Comparison of ENCODE assay signal across 17 mouse cellular contexts in the genomic region with DNA sequence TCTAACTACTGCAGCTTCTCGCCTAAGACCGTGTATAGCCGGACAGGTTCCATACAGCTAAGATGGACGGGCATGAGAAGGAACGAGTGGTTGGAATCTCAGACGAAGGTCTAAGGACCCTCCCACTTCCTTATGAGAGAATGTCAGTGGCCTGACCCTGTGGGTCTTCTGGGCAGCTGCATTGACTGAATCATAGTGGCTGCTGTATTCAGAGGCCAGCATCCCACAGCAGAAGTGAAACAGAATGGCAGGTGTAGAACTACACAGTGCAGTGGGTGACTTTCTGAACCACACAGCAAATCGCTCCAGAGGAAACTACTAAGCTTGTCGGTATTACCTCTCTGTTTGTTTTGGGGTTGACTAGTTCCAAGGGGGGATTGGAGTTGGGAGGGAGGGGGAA. TPM values are rescaled to one million over a fixed set of nuclear protein-coding genes. Genes with fewer than 3 reads are reported as not detected.
"Had no signal": no experiment of that assay in that cellular context is flagged by ENCODE, and none has a peak within 500 bp of the region (broad histone marks: within the 10 kb centered on the region; RNA-seq: fewer than 3 reads in every experiment).

No protein-coding gene starts in this region.

- H3K27ac ChIP-seq: kidney, postnatal 0 days; left cerebral cortex, adult 2 months; liver, embryonic 13.5 days; midbrain, embryonic 10.5 days; midbrain, embryonic 13.5 days had no signal

- ATAC-seq: intestine, postnatal 0 days; midbrain, embryonic 13.5 days; midbrain, embryonic 16.5 days had no signal

- H3K9ac ChIP-seq: liver, embryonic 13.5 days; midbrain, embryonic 13.5 days had no signal

- H3K9me3 ChIP-seq: liver, embryonic 13.5 days; megakaryocyte, embryonic 14.5 days; midbrain, embryonic 10.5 days; midbrain, embryonic 13.5 days had no signal

- H3K4me1 ChIP-seq: liver, embryonic 13.5 days; midbrain, embryonic 10.5 days; midbrain, embryonic 13.5 days had no signal

- H3K4me3 ChIP-seq: left cerebral cortex, adult 2 months; liver, embryonic 13.5 days; megakaryocyte, embryonic 14.5 days; midbrain, embryonic 10.5 days; midbrain, embryonic 13.5 days had no signal

- H3K4me2 ChIP-seq: liver, embryonic 13.5 days; midbrain, embryonic 13.5 days had no signal

- H3K27me3 ChIP-seq: liver, embryonic 13.5 days; midbrain, embryonic 13.5 days had no signal

- H3K36me3 ChIP-seq: liver, embryonic 13.5 days; midbrain, embryonic 10.5 days; midbrain, embryonic 13.5 days had no signal

- DNase-seq: kidney, adult 2 months; kidney, postnatal 25 days; layer of hippocampus, postnatal 36 days; liver, embryonic 13.5 days; lung, adult 2 months; lung, postnatal 14 days; lung, postnatal 4 days; thymus, adult 18-20 months; thymus, postnatal 36 days had no signal

RNA-seq across cellular contexts. Expression of gene Lrrc17, which starts 38.2 kb away (rescaled TPM):
- total RNA-seq: monocyte, adult 5-6 weeks had no signal
